Mouse (Mus musculus): ENCODE measurements at regions not wholly inside any gene's neighbourhood (a gene's known extent, or its start where the extent isn't known, plus 50 kb on each side); places are given as distances from the start of the nearest gene placed in this dataset.

DNA sequence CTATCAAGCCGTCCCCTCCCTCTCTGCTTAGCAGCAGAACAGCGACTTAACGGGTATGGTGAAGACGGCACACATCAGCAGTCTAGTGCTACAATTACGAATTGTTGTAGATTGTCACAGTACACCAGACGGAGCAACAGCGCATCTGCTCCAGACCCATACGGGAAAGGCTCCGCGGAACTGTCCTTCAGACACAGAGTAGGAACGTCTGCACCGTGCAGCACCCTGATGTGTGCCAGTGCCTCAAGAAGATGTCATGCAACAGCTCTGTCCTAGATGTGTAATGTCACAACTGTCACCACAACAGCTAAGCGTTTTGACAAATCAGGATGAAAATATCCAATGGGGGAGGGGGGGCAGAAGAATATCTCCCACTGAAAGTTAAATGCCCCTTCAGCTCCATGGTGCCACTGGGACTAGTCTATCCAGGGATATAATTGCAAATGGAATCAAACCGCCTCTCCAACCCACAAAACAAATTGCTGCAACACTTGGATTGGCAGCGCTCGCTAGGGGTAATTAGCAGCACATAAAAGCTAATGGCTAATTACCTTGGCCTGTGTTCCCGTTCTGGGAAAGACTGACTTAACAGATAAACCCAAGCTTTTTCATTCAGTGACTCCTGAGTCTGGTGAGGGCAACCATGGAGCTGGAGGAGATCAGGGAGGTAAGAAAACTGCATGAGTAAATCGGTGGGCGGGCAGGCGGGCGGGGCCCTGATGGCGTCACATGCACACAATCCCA, 472.6 kb downstream of the Zfp704 start:
- DNase-seq (ENCODE audit: extremely low read depth, insufficient read length, low spot score) = no peak

GRCm38 (mm10) chr3:9133991-9134390, 475.9 kb downstream of the Zfp704 start:
- no peak for DNase-seq (ENCODE audit: extremely low read depth, insufficient read length, low spot score)

- DNase-seq (ENCODE audit: extremely low read depth, insufficient read length, low spot score) = no peak
Observed at GRCm38 (mm10) chr3:9132104-9132751, 477.7 kb downstream of the Zfp704 start.

DNA sequence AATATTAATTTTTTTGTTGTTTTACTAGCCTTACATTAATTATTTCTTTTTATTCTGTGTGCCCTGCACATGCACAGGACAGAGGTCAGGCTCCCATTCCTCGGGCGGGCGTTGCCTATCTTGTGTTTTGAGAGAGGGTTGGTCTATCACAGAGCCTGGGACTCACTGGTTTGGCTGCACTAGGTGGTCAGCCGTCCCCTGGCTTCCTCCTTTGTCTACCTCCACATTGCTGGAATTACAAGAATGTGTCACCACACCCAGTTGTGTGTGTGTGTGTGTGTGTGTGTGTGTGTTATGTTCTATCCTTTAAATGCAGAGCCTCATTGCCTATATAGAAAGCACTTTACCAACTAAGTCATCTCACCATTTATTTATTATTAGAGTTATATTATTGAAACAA, 478.5 kb downstream of the Zfp704 start:
- no peak for DNase-seq (ENCODE audit: extremely low read depth, insufficient read length, low spot score)

DNA sequence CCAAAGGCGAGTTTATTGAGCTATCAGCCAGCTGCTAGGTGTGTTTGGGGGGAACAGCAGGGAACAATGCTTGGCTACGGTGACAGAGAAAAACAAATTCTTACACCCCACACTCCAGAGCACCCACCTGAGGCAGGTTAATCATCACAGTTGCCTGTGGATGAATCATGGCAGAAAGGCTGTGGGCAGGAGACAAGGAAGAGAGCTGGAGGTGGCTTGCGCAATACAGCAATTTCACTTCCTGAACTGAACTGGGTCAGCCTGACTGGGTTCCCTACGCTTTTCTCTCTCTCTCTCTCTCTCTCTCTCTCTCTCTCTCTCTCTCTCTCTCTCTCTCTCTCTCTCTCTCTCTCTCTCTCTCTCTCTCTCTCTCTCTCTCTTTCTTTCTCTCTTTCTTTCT, 481.5 kb downstream of the Zfp704 start:
- DNase-seq (ENCODE audit: extremely low read depth, insufficient read length, low spot score) = no peak

DNA sequence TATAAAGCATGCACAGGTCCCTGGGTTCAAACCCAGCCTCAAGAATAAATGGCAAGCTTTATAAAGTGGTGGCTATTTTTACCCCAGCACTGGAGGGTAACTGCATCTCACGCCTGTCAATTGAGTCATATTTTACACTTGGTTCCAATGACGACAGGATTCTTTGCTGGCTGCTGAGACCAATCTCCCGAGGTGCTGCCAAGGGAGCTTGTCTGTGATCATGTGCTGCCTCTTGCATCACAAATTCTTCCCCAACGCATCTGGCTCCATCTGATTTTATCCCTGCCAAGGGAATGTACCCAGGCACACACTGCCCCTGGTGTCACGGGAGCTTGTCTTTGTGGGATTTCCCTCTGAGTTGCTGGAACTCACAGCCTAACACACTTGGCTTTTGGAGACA, 486.8 kb downstream of the Zfp704 start:
- DNase-seq (ENCODE audit: extremely low read depth, insufficient read length, low spot score) = peak; percentile 40

- no peak for DNase-seq (ENCODE audit: extremely low read depth, insufficient read length, low spot score)
Observed at GRCm38 (mm10) chr3:9117913-9118312, 492.0 kb downstream of the Zfp704 start.

DNA sequence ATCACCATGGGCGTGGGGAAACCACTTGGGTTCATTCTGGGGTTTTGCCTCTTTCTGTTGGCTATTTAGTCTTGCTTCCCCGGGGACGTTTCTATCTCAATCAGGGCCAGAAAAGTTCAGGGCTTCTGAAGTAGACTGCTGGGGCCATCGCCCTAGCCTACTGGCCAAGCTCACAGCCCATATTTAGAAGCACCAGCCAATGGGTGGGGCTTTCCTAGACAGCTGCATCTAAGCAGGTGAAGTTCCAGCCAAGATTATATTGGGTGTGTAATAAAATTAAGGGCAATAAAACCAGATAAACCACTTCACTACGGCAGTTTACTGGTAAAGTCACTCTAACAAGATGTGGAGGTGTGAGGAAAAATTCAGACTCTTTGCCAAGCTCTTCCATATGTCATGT, 496.5 kb downstream of the Zfp704 start:
- no peak for DNase-seq (ENCODE audit: extremely low read depth, insufficient read length, low spot score)

- DNase-seq (ENCODE audit: extremely low read depth, insufficient read length, low spot score) = no peak
Observed at GRCm38 (mm10) chr3:9110741-9111140, 499.1 kb downstream of the Zfp704 start.

- DNase-seq (ENCODE audit: extremely low read depth, insufficient read length, low spot score) = no peak
Observed at GRCm38 (mm10) chr3:9109991-9110390, 499.9 kb downstream of the Zfp704 start.

DNA sequence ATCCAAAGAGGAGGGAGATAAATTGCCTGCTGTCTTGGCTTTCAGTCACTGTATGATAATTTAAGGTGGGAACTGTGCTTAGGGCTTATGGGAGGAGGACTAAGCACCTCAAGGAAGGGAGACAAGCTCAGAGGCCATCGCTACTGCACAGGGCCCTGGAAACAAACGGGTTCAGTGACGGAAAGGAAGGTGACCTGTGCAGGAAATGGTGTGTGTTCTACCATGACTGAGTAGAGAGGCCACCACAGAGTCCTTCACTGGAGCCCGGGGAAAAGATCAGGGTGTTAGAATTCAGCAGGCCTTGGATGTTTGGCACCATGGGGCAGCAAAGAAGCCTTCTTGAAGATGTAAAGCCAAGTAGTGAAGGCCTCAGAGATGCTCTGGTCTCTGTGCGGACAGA, 500.4 kb downstream of the Zfp704 start:
- DNase-seq (ENCODE audit: extremely low read depth, insufficient read length, low spot score) = no peak

- no peak for DNase-seq (ENCODE audit: extremely low read depth, insufficient read length, low spot score)
Observed at GRCm38 (mm10) chr3:9107766-9108410, 502.0 kb downstream of the Zfp704 start.

DNA sequence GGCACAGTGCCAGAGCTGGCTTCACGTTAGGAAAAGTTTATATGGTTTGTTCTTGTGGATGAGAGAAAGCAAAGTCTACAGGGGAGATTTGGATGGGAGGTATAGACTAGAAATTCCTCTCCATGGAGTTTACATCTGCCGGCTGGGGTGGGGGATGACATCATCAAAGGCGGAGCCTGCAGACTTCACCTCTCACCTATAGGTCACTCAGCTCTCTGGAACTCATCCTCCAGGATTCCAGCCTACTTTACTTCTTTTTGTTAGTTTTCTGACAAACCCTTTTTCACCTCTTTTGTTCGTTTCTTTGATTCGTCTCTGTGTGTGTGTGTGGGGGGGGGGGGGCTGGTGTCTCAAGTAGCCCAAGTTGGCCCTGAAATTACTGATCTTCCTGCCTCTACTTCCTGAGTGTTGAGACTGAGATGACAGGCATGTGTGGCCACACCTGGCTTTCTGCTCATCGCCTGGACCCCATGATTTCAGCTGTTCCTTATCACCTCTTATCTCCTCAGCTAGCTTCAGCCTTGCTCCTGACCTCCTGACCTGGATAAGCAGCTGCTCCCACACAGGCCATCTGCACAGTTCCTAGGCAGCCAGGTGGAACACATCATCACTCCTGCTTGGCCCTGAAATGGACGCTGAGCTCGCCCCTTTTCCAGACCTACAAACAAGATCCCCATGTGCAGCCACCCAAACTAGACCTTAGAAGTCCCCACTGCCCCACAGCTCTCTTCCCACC, 504.5 kb downstream of the Zfp704 start:
- DNase-seq (ENCODE audit: extremely low read depth, insufficient read length, low spot score) = no peak

GRCm38 (mm10) chr3:9103456-9103855, 506.4 kb downstream of the Zfp704 start:
- no peak for DNase-seq (ENCODE audit: extremely low read depth, insufficient read length, low spot score)

GRCm38 (mm10) chr3:9101240-9101639, 508.6 kb downstream of the Zfp704 start:
- no peak for DNase-seq (ENCODE audit: extremely low read depth, insufficient read length, low spot score)

- DNase-seq (ENCODE audit: extremely low read depth, insufficient read length, low spot score) = no peak
Observed at GRCm38 (mm10) chr3:9100761-9101160, 509.1 kb downstream of the Zfp704 start.

- no peak for DNase-seq (ENCODE audit: extremely low read depth, insufficient read length, low spot score)
Observed at GRCm38 (mm10) chr3:9098441-9098840, 511.4 kb downstream of the Zfp704 start.

DNA sequence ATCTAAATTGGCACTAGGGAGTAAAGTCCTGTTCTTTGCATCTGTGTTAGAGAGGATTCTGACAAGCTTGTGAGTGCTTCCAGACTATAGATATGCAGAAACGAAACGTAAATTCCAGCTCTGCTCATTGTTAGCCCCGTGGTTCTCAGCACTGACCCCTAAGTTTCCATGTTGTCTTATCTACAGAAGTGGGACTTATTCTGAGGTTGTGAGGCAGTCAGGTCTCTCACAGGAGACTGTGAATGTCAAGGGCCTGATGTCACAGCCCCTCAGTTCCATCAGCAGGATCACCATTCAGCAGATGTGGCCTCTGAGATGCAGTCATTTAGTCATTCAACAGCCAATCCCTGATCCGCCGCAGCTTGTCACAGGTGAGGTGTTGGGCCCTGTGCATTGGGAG, 525.8 kb downstream of the Zfp704 start:
- no peak for DNase-seq (ENCODE audit: extremely low read depth, insufficient read length, low spot score)

- no peak for DNase-seq (ENCODE audit: extremely low read depth, insufficient read length, low spot score)
Observed at GRCm38 (mm10) chr3:9082061-9082460, 527.8 kb downstream of the Zfp704 start.

- DNase-seq (ENCODE audit: extremely low read depth, insufficient read length, low spot score) = no peak
Observed at GRCm38 (mm10) chr3:9078201-9078600, 531.7 kb downstream of the Zfp704 start.

GRCm38 (mm10) chr3:9076696-9077095, 533.2 kb downstream of the Zfp704 start:
- DNase-seq (ENCODE audit: extremely low read depth, insufficient read length, low spot score) = peak; percentile 32
